Mouse (Mus musculus) E14TG2a.4 (cell line): ENCODE measurements around the gene Cntnap4.

ENCODE experiments used
- CTCF ChIP-seq: conservative IDR thresholded peaks from 2 replicates; pipeline ENCODE4 v1.5.1; 2014; ENCODE audit warnings: low read length
- POU5F1 ChIP-seq: IDR thresholded peaks from 2 replicates; pipeline ENCODE4 v1.6.1; 2014; ENCODE audit warnings: low read length, borderline replicate concordance

DNA sequence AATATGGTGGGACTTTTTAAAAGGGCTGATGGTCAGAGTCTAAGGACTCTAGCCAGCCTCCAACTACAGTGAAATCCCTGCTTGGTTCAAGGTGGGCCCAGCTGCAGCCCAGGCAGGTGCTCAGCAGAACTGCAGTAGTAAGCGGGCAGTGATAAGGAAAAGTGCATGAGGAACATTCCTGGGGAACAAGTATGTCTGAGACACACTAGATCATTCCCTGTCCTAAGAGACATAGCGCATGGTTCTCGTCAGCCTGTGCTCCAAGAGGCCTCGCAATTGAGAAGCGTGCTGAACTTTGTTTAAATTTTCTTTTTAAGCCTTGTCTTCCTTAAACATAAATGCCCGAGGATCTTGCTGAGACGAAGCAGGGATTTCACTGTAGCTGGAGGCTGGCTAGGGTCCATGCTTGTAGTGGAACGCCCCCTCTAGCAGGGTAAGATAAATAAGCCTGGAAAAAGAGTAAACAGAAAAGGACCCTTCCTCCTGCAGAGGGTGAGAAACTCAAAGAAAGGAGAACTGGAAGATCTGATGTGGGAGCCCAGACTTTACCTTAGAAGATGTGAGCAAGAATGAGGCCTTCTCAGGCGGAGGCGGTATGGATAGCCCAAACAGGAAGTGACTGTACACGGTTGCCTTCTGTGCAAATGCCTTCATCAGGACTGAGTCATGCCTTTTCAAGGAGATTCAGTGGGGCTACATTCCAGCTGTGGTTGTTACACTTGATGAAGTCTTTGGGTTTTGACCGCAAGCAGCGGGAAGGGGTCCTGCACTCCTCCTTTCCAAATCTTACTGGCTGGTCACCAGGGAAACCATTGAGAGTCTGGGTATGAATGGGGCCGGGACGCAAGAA is 161.0 kb downstream of the Cntnap4 start:
- TF ChIP-seq CTCF (no peak), POU5F1 (no peak)
